ENCODE assay signal across 8 mouse cellular contexts in genomic region chr10:59425369-59425768, GRCm38 (mm10). TPM values are rescaled to one million over a fixed set of nuclear protein-coding genes. Genes with fewer than 3 reads are reported as not detected.
DNase-seq lines count a peak whose midpoint lies in the region; ATAC-seq lines count a peak whose summit lies in the region.

No protein-coding gene starts in this region.

- peak; percentile 56 for DNase-seq in 3T3-L1 (ENCODE audit: low read depth, low spot score)
- peak; percentile 32 for DNase-seq in adrenal gland, adult 8-10 months
- DNase-seq in gastrocnemius, postnatal 10 days, result peak; percentile 61
- peak; percentile 72 for DNase-seq in kidney, postnatal 14 days
- DNase-seq in thymus, postnatal 0 days (ENCODE audit: low spot score), result no peak
- no peak for DNase-seq in right cerebral cortex, adult 18-20 months
- DNase-seq in frontal cortex, postnatal 36 days (ENCODE audit: low spot score in 2 of 2), result no peak

- ATAC-seq in granulocyte monocyte progenitor cell, adult 5-6 weeks (replicated peaks; ENCODE audit: poor library complexity, severe bottlenecking), result no peak

RNA-seq across cellular contexts. Expression of gene Oit3, which starts 16.2 kb away (rescaled TPM):
- 1 to 10 TPM; 2.7 to 5.3 (median 3.1) TPM for total RNA-seq in adrenal gland, adult 8-10 months (2022)
- under 1 TPM; 0.54 to 0.89 TPM for total RNA-seq in gastrocnemius, postnatal 10 days (2021)
- polyA plus RNA-seq in thymus, postnatal 0 days (2015; fragmentation: Nextera tagmentation; extraction: Ambion mirVana), result 0.45 and 0.46 TPM in 2 replicates
- total RNA-seq in granulocyte monocyte progenitor cell, adult 5-6 weeks (2014; fragmentation: Nextera tagmentation), result 1.8 TPM in 1 of 2 replicates, not detected in the other
- total RNA-seq in granulocyte monocyte progenitor cell, adult 5-6 weeks (2017), result not detected in 2 replicates

RNA-seq across cellular contexts. Expression of gene Pla2g12b, which starts 21.9 kb away (rescaled TPM):
- not detected for total RNA-seq in adrenal gland, adult 8-10 months (2022)
- under 1 TPM in 1 of 2 experiments, not detected in 1; 0.34 TPM for total RNA-seq in gastrocnemius, postnatal 10 days (2021)
- polyA plus RNA-seq in thymus, postnatal 0 days (2015; fragmentation: Nextera tagmentation; extraction: Ambion mirVana), result not detected in 2 replicates
- total RNA-seq in granulocyte monocyte progenitor cell, adult 5-6 weeks (2014; fragmentation: Nextera tagmentation), result not detected in 2 replicates
- total RNA-seq in granulocyte monocyte progenitor cell, adult 5-6 weeks (2017), result not detected in 2 replicates

RNA-seq across cellular contexts. Expression of gene Gm10273, which starts 29.9 kb away (rescaled TPM):
- total RNA-seq in adrenal gland, adult 8-10 months (2022), result 10 to 100 TPM; 23.4 to 75.5 (median 42.2) TPM
- 100 to 1,000 TPM; 112 to 119 TPM for total RNA-seq in gastrocnemius, postnatal 10 days (2021)
- 9.1 and 14.0 TPM in 2 replicates for polyA plus RNA-seq in thymus, postnatal 0 days (2015; fragmentation: Nextera tagmentation; extraction: Ambion mirVana)
- total RNA-seq in granulocyte monocyte progenitor cell, adult 5-6 weeks (2014; fragmentation: Nextera tagmentation), result 26.0 and 66.7 TPM in 2 replicates
- total RNA-seq in granulocyte monocyte progenitor cell, adult 5-6 weeks (2017), result 104 TPM in 2 replicates

Comparison
In these comparisons a context has a peak if more than half of its experiments do, and no peak if none do; other contexts are left out.
1. DNase-seq: peak in 3T3-L1 (single experiment), adrenal gland, adult 8-10 months (single experiment), gastrocnemius, postnatal 10 days (single experiment) and kidney, postnatal 14 days (single experiment); none in thymus, postnatal 0 days (single experiment), right cerebral cortex, adult 18-20 months (single experiment) and frontal cortex, postnatal 36 days (0 of 2).